Mouse (Mus musculus): ENCODE results near the gene Taf12. TPM values are rescaled to one million over a fixed set of nuclear protein-coding genes. Genes with fewer than 3 reads are reported as not detected.
"Not testable (repeated sequence)": the region's sequence is repeated elsewhere in the genome, so short reads cannot be mapped to it uniquely, and the experiment has no call there.

The Taf12 gene
- total RNA-seq, 2 experiments from 2014 or later = 24.6 to 26.2 TPM

- no peak for DNase-seq (ENCODE audit: low spot score in 2 of 2)
- TF ChIP-seq CTCF (conservative IDR thresholded peaks at IDR 0.05) = no peak
- H3K27ac ChIP-seq = peak overlapping the region; percentile 96
- H3K4me3 ChIP-seq = peak overlapping the region; percentile 61
Measured at GRCm38 (mm10) chr4:132260404-132261379, 13.5 kb upstream of the Taf12 start.

- peak; percentile 67 to 71 for DNase-seq (ENCODE audit: low spot score in 2 of 2)
- no peak for TF ChIP-seq CTCF (conservative IDR thresholded peaks at IDR 0.05)
- peak within 1 kb of the TSS; percentile 82 for H3K4me3 ChIP-seq
- peak within 1 kb of the TSS; percentile 99 for H3K27ac ChIP-seq
Measured at GRCm38 (mm10) chr4:132261514-132262357, 12.4 kb upstream of the Taf12 start, which contains the start of gene Gmeb1. TSS of gene Gmeb1 (minus strand) at chr4:132261602.

GRCm38 (mm10) chr4:132262358-132262616, 11.9 kb upstream of the Taf12 start:
- no peak for TF ChIP-seq CTCF (conservative IDR thresholded peaks at IDR 0.05)
- no peak overlapping the region; the same call in 1 of the 2 replicates for H3K4me3 ChIP-seq
- no peak for DNase-seq (ENCODE audit: low spot score in 2 of 2)
- H3K27ac ChIP-seq = peak overlapping the region; percentile 99; the same call in 1 of the 2 replicates

- no peak for DNase-seq (ENCODE audit: low spot score in 2 of 2)
- TF ChIP-seq CTCF (conservative IDR thresholded peaks at IDR 0.05) = no peak
- no peak overlapping the region for H3K27ac ChIP-seq
- no peak overlapping the region for H3K4me3 ChIP-seq
Measured at GRCm38 (mm10) chr4:132263313-132263712, 10.9 kb upstream of the Taf12 start.

- Histone ChIP-seq H3K4me3 (no peak overlapping the region), H3K27ac (peak overlapping the region; percentile 80)
- TF ChIP-seq CTCF (conservative IDR thresholded peaks at IDR 0.05) = no peak
- peak in 1 of 2 experiments; percentile 66 for DNase-seq (ENCODE audit: low spot score in 2 of 2)
Measured at GRCm38 (mm10) chr4:132266835-132267349, 7.3 kb upstream of the Taf12 start.

- peak overlapping the region; percentile 100 for H3K27ac ChIP-seq
- H3K4me3 ChIP-seq = no peak overlapping the region
- no peak for DNase-seq (ENCODE audit: low spot score in 2 of 2)
- TF ChIP-seq CTCF (conservative IDR thresholded peaks at IDR 0.05) = peak; percentile 67
Measured at GRCm38 (mm10) chr4:132268871-132269739, 5.1 kb upstream of the Taf12 start.

- DNase-seq (ENCODE audit: low spot score in 2 of 2) = peak; percentile 78 to 87
- TF ChIP-seq CTCF (conservative IDR thresholded peaks at IDR 0.05) = peak; percentile 66
- Histone ChIP-seq H3K4me3 (peak overlapping the region; percentile 38), H3K27ac (peak overlapping the region; percentile 100)
Measured at GRCm38 (mm10) chr4:132269740-132270560, 4.2 kb upstream of the Taf12 start.

- peak overlapping the region; percentile 95 for H3K27ac ChIP-seq
- no peak for DNase-seq (ENCODE audit: low spot score in 2 of 2)
- H3K4me3 ChIP-seq = peak overlapping the region; percentile 85
- TF ChIP-seq CTCF (conservative IDR thresholded peaks at IDR 0.05) = no peak
Measured at GRCm38 (mm10) chr4:132273166-132273565, 1.0 kb upstream of the Taf12 start.

- Histone ChIP-seq H3K4me3 (no peak overlapping the region), H3K27ac (no peak overlapping the region)
- DNase-seq (ENCODE audit: low spot score in 2 of 2) = no peak
- TF ChIP-seq CTCF (conservative IDR thresholded peaks at IDR 0.05) = no peak
Measured at GRCm38 (mm10) chr4:132275949-132276348, 1.8 kb downstream of the Taf12 start.

- DNase-seq (ENCODE audit: low spot score in 2 of 2); H3K4me3 ChIP-seq; H3K27ac ChIP-seq: not testable (repeated sequence)
Measured at GRCm38 (mm10) chr4:132288840-132289239, 14.7 kb downstream of the Taf12 start.

- no peak overlapping the region for H3K27ac ChIP-seq
- DNase-seq (ENCODE audit: low spot score in 2 of 2) = no peak
- TF ChIP-seq CTCF (conservative IDR thresholded peaks at IDR 0.05) = no peak
- no peak overlapping the region for H3K4me3 ChIP-seq
Measured at GRCm38 (mm10) chr4:132291056-132291455, 16.9 kb downstream of the Taf12 start.
